In the genomic region with DNA sequence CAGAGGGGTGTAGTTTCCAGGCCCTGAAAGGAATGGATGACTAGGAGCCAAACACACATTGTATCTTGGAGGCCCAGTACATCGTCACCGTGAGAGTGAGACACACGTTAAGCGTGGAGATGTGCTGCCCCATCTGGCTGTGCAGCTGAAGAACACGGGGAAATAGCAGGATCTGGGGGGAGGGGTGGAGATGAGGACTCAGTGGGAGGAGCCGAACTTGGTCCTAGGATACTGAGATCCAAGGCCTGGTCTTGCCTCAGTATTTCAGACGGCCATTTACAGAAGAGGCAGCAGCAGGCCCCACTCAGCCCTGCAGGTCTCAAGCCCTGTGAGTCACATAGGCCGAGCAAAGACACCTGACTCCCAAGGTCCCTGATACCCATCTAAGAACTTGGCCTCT, we compare ENCODE assay signal across 11 mouse cellular contexts.
DNase-seq lines count a peak whose midpoint lies in the region; ATAC-seq and TF ChIP-seq lines count a peak whose summit lies in the region.
"Had no signal": no experiment of that assay in that cellular context is flagged by ENCODE, and none has a peak within 500 bp of the region (broad histone marks: within the 10 kb centered on the region; RNA-seq: fewer than 3 reads in every experiment).

No protein-coding gene starts in this region.

- H3K36me3 ChIP-seq in kidney, postnatal 0 days (ENCODE audit: insufficient read depth, low read length): no peaks in the 10 kb centered on the region
- H3K36me3 ChIP-seq in hindbrain, postnatal 0 days (ENCODE audit: insufficient read depth, low read length): no peaks in the 10 kb centered on the region
- no peaks in the 10 kb centered on the region for H3K36me3 ChIP-seq in neural tube, embryonic 15.5 days
- H3K36me3 ChIP-seq: embryonic facial prominence, embryonic 12.5 days; liver, embryonic 13.5 days had no signal

- DNase-seq in kidney, postnatal 0 days (ENCODE audit: low spot score): peak; percentile 18
- DNase-seq in kidney, postnatal 25 days: no peak
- peak; percentile 54 for DNase-seq in embryo, embryonic 10.5 days (ENCODE audit: low spot score)
- peak; percentile 85 for DNase-seq in hindbrain, postnatal 0 days (ENCODE audit: low spot score)
- no peak for DNase-seq in gastrocnemius, adult 18-20 months (ENCODE audit: low spot score)
- no peak for DNase-seq in adrenal gland, postnatal 14 days
- no peak for DNase-seq in ovary, postnatal 14 days (ENCODE audit: low spot score)
- DNase-seq: kidney, adult 11 months; liver, embryonic 13.5 days had no signal

- H3K27me3 ChIP-seq in kidney, postnatal 0 days (ENCODE audit: insufficient read depth, low read length): no peaks in the 10 kb centered on the region
- H3K27me3 ChIP-seq in hindbrain, postnatal 0 days (ENCODE audit: insufficient read depth, low read length): no peaks in the 10 kb centered on the region
- no peaks in the 10 kb centered on the region for H3K27me3 ChIP-seq in neural tube, embryonic 15.5 days (replicated peaks)
- H3K27me3 ChIP-seq: embryonic facial prominence, embryonic 12.5 days had no signal

- no peak overlapping the region for H3K4me2 ChIP-seq in kidney, postnatal 0 days (ENCODE audit: low read length)
- no peak overlapping the region for H3K4me2 ChIP-seq in hindbrain, postnatal 0 days (ENCODE audit: low read depth, low read length)
- H3K4me2 ChIP-seq in neural tube, embryonic 15.5 days: no peak overlapping the region
- H3K4me2 ChIP-seq: embryonic facial prominence, embryonic 12.5 days; liver, embryonic 13.5 days had no signal

- H3K9me3 ChIP-seq in kidney, postnatal 0 days (replicated peaks; ENCODE audit: low read length): no peaks in the 10 kb centered on the region
- no peaks in the 10 kb centered on the region for H3K9me3 ChIP-seq in hindbrain, postnatal 0 days (ENCODE audit: low read length)
- no peaks in the 10 kb centered on the region for H3K9me3 ChIP-seq in neural tube, embryonic 15.5 days (replicated peaks)
- H3K9me3 ChIP-seq: embryonic facial prominence, embryonic 12.5 days; liver, embryonic 13.5 days had no signal

- no peak overlapping the region for H3K9ac ChIP-seq in kidney, postnatal 0 days (ENCODE audit: low read depth, low read length)
- H3K9ac ChIP-seq in hindbrain, postnatal 0 days (replicated peaks; ENCODE audit: low read length): no peak overlapping the region
- 0 out of 2 replicates have a peak overlapping the region, but pooled peaks have one; percentile 23 for H3K9ac ChIP-seq in neural tube, embryonic 15.5 days (replicated peaks)
- H3K9ac ChIP-seq: embryonic facial prominence, embryonic 12.5 days; liver, embryonic 13.5 days had no signal

- H3K4me3 ChIP-seq in kidney, postnatal 0 days (replicated peaks; ENCODE audit: low read depth, low read length): no peak overlapping the region
- no peak overlapping the region for H3K4me3 ChIP-seq in hindbrain, postnatal 0 days (ENCODE audit: low read length)
- H3K4me3 ChIP-seq in neural tube, embryonic 15.5 days (replicated peaks): no peak overlapping the region
- H3K4me3 ChIP-seq: embryonic facial prominence, embryonic 12.5 days; liver, embryonic 13.5 days had no signal

- 49% methylated on average over 8 of the region's 8 CpGs for WGBS in kidney, postnatal 0 days
- WGBS in hindbrain, postnatal 0 days: 32% methylated on average over 8 of the region's 8 CpGs
- WGBS in neural tube, embryonic 15.5 days: 42% methylated on average over 8 of the region's 8 CpGs

- no peaks in the 10 kb centered on the region for H3K4me1 ChIP-seq in kidney, postnatal 0 days (replicated peaks; ENCODE audit: insufficient read depth, low read length)
- peaks cover 12% of the 10 kb centered on the region for H3K4me1 ChIP-seq in hindbrain, postnatal 0 days (ENCODE audit: insufficient read depth, low read length)
- peaks cover 12% of the 10 kb centered on the region for H3K4me1 ChIP-seq in neural tube, embryonic 15.5 days
- H3K4me1 ChIP-seq: embryonic facial prominence, embryonic 12.5 days had no signal

- no peak for ATAC-seq in kidney, postnatal 0 days (replicated peaks; ENCODE audit: low FRiP score, low read depth)
- ATAC-seq in hindbrain, postnatal 0 days: peak; percentile 85
- ATAC-seq in neural tube, embryonic 15.5 days (ENCODE audit: low FRiP score): peak; percentile 65; the same call in 1 of the 2 replicates

- peak; percentile 35; the same call in 1 of the 2 replicates for TF ChIP-seq CTCF in kidney, postnatal 0 days (IDR thresholded peaks at IDR 0.05; ENCODE audit: low read depth)
- TF ChIP-seq CTCF in hindbrain, postnatal 0 days (IDR thresholded peaks at IDR 0.05; ENCODE audit: low read depth): peak; percentile 74

- no peak overlapping the region for H3K27ac ChIP-seq in kidney, postnatal 0 days
- H3K27ac ChIP-seq in hindbrain, postnatal 0 days: peak overlapping the region; percentile 32; the same call in 1 of the 2 replicates
- H3K27ac ChIP-seq in neural tube, embryonic 15.5 days (replicated peaks): 0 out of 2 replicates have a peak overlapping the region, but pooled peaks have one; percentile 13
- H3K27ac ChIP-seq: embryonic facial prominence, embryonic 12.5 days; liver, embryonic 13.5 days had no signal

Comparison
In these comparisons a context has a peak if more than half of its experiments do, and no peak if none do; other contexts are left out.
1. DNase-seq: peak in kidney, postnatal 0 days (single experiment), embryo, embryonic 10.5 days (single experiment) and hindbrain, postnatal 0 days (single experiment); none in kidney, postnatal 25 days (0 of 2), gastrocnemius, adult 18-20 months (single experiment), adrenal gland, postnatal 14 days (single experiment) and ovary, postnatal 14 days (single experiment).